Mouse (Mus musculus) thymus, postnatal 4 days (tissue): ENCODE measurements around the gene Cd276.

Experiments used
- DNase-seq: peaks from one replicate; pipeline ENCODE4 v3.0.0; 2021

Cd276 gene

GRCm38 (mm10) chr9:58549694-58550093 lies 5.5 kb downstream of the Cd276 start:
- DNase-seq, result no peak

DNA sequence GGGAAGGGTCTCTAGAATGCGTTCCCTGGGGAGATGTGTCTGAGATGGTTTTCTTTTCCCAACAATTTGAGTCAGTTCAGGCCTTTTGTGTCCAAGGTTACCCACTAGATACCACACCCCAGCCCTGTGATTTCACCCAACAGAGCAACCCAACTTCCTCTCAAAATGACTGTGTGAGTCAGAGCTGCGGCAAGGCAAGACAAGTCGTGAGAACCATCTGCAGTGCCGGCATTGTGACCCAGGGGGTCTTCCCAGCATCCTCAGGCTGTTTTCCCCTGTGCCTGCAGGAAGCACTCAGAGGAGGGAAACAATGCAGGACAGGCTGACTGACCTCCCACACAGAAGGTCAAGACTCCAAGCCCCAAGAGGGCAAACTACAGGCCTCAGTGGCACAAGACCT lies 6.3 kb downstream of the Cd276 start:
- DNase-seq, result no peak

- DNase-seq, result no peak
These were observed 8.4 kb downstream of the Cd276 start for GRCm38 (mm10) chr9:58546630-58547360.

- no peak for DNase-seq
These were observed 9.8 kb downstream of the Cd276 start for GRCm38 (mm10) chr9:58545428-58545827.

DNA sequence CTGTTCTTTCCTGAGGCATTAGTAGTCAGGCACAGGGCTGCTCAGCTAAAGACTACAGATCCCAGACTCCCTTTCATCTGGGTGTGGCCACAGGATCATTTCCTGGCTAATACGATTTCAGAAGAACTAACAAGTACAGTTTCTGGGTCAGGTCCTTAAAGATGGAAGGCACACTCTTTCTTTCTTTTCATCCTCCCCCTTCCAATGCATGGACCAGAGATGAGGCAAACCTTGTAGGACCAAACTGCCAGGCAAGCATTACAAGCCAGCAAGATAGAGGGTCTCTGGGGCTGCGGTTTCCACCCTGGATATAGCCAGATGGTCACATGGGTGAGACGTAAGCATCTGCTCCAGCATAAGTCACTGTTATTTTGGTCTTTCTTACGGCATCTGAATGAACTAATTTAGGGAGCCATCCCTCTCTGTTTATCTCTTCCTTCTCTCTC lies 10.3 kb downstream of the Cd276 start:
- DNase-seq, result no peak

GRCm38 (mm10) chr9:58541895-58542338 lies 13.3 kb downstream of the Cd276 start:
- peak; percentile 83 for DNase-seq

- DNase-seq, result peak; percentile 68
These were observed 15.4 kb downstream of the Cd276 start for GRCm38 (mm10) chr9:58539886-58540285.

DNA sequence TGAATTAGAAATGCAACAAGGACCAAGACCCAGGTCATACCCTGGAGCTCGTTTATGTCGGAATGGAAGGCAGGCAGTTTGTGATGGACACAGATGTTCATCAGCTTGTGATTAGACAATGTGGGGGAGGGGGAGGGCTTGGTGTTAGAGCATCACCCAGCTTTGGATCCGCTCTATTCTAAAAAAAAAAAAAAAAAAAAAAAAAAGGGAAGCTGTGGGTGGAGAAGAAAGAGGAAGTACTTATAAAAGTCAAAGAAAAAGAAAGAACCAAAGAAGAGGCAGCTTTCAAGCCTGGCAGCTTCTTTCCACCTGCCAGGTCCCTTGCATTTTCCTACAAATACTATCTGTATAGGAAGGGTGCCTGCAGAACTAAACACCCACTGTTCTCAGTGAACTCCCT lies 17.5 kb downstream of the Cd276 start:
- no peak for DNase-seq

GRCm38 (mm10) chr9:58535447-58536134 lies 19.6 kb downstream of the Cd276 start:
- peak; percentile 75 for DNase-seq

GRCm38 (mm10) chr9:58534766-58535165 lies 20.5 kb downstream of the Cd276 start:
- DNase-seq, result peak; percentile 63

DNA sequence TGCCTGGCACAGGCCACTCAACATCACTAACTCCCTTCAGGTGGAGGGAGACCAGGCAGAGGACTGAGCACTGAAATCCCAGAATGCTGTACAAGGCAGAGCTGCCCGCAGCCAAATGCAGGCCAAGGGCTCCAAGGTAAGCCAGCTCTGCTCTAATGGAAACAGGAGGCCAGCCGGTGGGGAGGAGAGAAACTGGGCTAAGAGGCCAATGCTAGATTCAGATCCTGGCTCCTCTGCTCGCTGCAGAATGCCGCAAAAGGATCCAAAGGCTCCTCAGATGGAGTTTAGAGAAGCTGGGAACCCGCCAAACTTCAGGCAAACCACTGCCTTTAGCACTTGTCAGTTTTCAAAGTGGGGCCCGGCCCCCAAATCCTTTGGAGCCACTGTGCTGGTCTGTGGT lies 21.9 kb downstream of the Cd276 start:
- DNase-seq, result no peak

DNA sequence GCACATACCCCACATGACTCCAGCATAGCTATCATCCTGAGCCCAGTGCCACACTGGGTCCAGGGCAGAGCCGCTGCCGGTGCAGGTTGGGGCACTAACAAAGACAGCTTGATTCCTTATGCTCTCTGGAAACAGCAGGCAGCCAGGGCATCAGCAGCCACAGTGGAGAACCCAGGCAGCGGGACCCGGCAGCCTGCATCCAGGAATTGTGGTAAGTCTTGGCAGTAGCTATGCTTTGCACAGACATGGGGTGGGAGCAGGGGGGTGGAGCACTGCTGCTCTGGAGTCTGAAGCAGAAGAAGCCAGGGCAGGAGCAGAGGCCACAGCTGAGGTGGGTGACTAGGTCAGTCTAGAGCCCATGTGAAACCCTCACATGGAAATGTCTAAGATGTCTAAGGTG lies 23.0 kb downstream of the Cd276 start:
- no peak for DNase-seq

DNA sequence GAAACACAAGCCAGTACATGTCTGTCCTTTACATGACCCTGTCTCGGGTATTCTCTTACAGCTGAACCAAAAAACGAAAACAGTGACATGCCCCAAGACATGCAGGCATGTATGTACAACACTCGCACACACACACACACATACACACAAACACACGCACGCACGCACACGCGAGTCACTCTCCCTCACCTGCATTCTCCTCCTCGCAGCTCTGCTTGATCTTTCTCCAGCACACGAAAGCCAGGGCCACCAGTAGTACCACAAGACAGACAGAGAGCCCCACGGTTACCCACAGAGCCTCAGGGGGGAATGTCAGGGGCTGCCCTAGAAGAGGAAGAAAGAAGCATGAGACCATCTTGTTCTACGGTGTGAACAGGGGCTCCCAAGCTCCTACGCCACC lies 24.8 kb downstream of the Cd276 start:
- DNase-seq, result no peak

- DNase-seq, result no peak
These were observed 27.4 kb downstream of the Cd276 start for GRCm38 (mm10) chr9:58527841-58528240.

GRCm38 (mm10) chr9:58525108-58525507 lies 30.1 kb downstream of the Cd276 start:
- no peak for DNase-seq

DNA sequence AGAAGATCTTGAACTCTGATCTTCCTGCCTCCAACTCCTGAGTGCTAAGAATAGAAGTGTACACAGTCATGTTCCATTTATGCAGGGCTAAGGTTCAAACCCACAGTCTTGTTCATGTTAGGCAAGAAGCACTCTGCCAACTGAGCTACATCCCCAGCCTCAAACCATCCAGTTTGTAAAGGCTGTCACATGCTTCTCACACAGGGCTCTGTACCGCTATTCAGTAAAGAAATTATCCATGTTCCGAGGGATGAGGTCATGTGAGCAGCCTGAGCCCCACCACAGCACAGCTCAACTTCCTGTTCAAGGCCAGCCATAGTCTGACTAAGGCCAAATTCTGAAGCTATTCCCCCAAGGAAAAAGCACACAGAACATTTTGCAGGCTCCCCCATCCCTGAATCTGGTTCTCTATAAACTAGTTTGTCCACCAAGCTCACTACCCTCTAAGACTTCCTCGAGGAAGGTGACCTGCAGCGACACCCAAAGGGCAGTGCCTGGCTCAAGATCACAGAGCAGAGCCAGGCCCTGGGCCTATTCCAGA lies 33.3 kb downstream of the Cd276 start:
- no peak for DNase-seq

GRCm38 (mm10) chr9:58520816-58521581 lies 34.2 kb downstream of the Cd276 start:
- no peak for DNase-seq

GRCm38 (mm10) chr9:58519953-58520352 lies 35.3 kb downstream of the Cd276 start:
- DNase-seq, result no peak

DNA sequence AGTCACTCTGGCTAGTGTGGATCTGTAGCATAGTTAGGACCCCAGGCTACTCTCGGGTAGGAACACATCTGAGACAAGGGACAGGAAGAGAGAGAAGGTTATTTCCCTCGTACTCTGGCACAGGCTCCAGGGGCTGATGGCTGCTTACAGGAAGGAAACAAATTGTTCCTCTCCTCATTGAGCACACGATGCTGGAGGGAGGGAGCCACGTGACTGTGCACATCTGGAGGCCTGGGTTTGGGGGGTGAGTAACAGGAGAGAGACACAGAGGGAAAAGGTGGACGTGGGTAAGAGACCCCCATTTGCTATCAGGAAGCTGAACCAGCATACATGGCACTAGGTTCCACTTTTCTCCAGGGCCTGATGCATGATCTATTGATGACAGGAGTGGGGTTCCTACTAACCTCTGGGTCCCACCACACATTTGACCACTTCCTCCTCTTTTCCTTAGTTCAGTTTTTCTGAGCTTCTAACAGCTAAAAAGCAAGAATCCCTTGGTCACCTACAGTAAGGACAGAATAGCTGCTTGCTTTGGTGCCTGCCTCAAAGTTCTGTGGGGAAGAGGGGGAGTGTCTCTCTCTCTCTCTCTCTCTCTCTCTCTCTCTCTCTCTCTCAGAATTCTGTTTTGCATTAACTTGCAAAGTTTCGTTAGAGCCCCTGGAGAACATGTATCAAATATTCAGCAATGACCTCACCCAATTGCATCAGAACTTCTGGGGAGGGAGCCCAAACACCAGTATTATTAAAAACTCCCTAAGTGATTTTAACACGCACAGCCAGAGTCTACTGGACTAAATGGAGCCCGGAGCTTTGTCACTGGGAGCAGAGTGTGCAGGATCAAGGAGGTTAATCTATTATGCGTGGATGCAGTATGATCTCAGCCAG lies 37.1 kb downstream of the Cd276 start:
- peak; percentile 35 for DNase-seq

DNA sequence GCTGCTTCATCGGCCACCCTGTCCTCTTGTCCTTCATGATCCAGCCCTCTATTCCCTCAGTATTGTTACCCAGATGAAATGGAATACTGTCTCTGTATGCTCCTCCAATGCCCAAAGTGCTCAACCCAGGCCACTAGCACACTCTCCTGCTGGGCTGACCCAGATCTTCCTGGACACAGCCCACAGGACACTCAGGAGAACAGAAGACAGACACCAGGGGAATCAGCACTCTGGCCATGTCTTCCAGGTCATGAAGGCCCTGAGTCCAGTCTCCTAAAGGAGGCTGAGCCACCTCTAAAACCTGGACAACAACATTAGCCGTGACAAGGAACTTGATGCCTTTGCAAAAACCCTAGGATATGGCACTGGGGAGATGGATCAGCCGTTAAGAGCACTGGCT lies 38.8 kb downstream of the Cd276 start:
- DNase-seq, result no peak

- DNase-seq, result no peak
These were observed 41.5 kb downstream of the Cd276 start for GRCm38 (mm10) chr9:58513749-58514148.

DNA sequence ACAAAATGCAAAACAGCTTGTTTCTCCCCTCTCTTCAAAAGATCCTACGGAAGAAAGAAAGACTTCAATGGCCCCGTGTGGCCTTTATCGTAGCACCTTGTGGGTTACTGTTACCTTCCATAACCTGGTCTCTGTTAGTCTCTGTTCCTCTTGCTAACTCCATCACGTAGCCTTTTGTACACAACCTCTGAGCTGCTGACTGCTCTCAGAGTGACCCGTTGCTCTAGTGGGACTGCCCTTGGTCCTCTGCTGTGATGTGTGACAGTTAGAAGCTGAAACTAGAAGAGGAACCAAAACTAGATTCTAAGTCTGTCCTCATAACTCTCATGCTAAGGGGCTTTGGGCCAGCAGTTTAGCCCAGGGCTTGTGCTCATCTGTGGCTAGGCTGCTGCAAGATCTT lies 44.8 kb downstream of the Cd276 start:
- no peak for DNase-seq
